Mouse (Mus musculus) cerebellum, adult 2 months (tissue): ENCODE measurements around the gene Rinl.

Source experiments
- CTCF ChIP-seq: fragments of 200-500 bp; IDR thresholded peaks from 2 replicates; pipeline ENCODE4 v1.5.1; 2011; ENCODE audit warnings: low read depth, mild to moderate bottlenecking, control low read depth, low read length, moderate library complexity, borderline replicate concordance; ENCODE audit not compliant: insufficient read depth
- POLR2A ChIP-seq: fragments of 200-500 bp; IDR thresholded peaks from 2 replicates; pipeline ENCODE4 v1.6.1; 2011; ENCODE audit warnings: low read length, control low read depth, borderline replicate concordance; ENCODE audit not compliant: insufficient read depth

- TF ChIP-seq POLR2A (no peak), CTCF (no peak)
Observed at GRCm38 (mm10) chr7:28773163-28773562, 15.6 kb upstream of the Rinl start.
